In genomic region chr5:53208731-53209130, GRCm38 (mm10) we compare ENCODE assay signal across 11 mouse cellular contexts.
"Had no signal": no experiment of that assay in that cellular context is flagged by ENCODE, and none has a peak within 500 bp of the region (broad histone marks: within the 10 kb centered on the region; RNA-seq: fewer than 3 reads in every experiment).

No protein-coding gene starts in this region.

- DNase-seq: kidney, postnatal 10 days; kidney, postnatal 36 days; layer of hippocampus, postnatal 36 days; liver, embryonic 13.5 days; lung, adult 2 months; lung, postnatal 14 days; lung, postnatal 4 days; midbrain, embryonic 14.5 days; right cerebral cortex, postnatal 25 days; spleen, adult 18-20 months; thymus, postnatal 25 days had no signal
